Mouse (Mus musculus): ENCODE measurements around the gene Cerk. TPM values are rescaled to one million over a fixed set of nuclear protein-coding genes. Genes with fewer than 3 reads are reported as not detected.
"Not testable (repeated sequence)": the region's sequence is repeated elsewhere in the genome, so short reads cannot be mapped to it uniquely, and the experiment has no call there.

Gene Cerk
- polyA plus RNA-seq, 1 experiment from 2014 or later = 64.4 TPM

GRCm38 (mm10) chr15:86117115-86118100, 68.5 kb downstream of the Cerk start:
- DNase-seq (ENCODE audit: low spot score) = no peak

- no peak for DNase-seq (ENCODE audit: low spot score)
These were observed 69.5 kb downstream of the Cerk start for GRCm38 (mm10) chr15:86116421-86116820.

GRCm38 (mm10) chr15:86113342-86113710, 72.6 kb downstream of the Cerk start:
- DNase-seq (ENCODE audit: low spot score) = peak; percentile 49

GRCm38 (mm10) chr15:86112707-86113341, 73.1 kb downstream of the Cerk start:
- no peak for DNase-seq (ENCODE audit: low spot score)

- DNase-seq (ENCODE audit: low spot score) = peak; percentile 82
These were observed 75.4 kb downstream of the Cerk start for GRCm38 (mm10) chr15:86110361-86111103.

GRCm38 (mm10) chr15:86109650-86110211, 76.2 kb downstream of the Cerk start:
- DNase-seq (ENCODE audit: low spot score) = no peak

- no peak for DNase-seq (ENCODE audit: low spot score)
These were observed 76.7 kb downstream of the Cerk start for GRCm38 (mm10) chr15:86109245-86109644.

GRCm38 (mm10) chr15:86107831-86108471, 78.0 kb downstream of the Cerk start:
- no peak for DNase-seq (ENCODE audit: low spot score)

GRCm38 (mm10) chr15:86105751-86106150, 80.2 kb downstream of the Cerk start:
- no peak for DNase-seq (ENCODE audit: low spot score)

- no peak for DNase-seq (ENCODE audit: low spot score)
These were observed 80.6 kb downstream of the Cerk start for GRCm38 (mm10) chr15:86105345-86105697.

- DNase-seq (ENCODE audit: low spot score) = no peak
These were observed 81.3 kb downstream of the Cerk start for GRCm38 (mm10) chr15:86104401-86105344.

- no peak for DNase-seq (ENCODE audit: low spot score)
These were observed 83.6 kb downstream of the Cerk start for GRCm38 (mm10) chr15:86102308-86102707.

GRCm38 (mm10) chr15:86101585-86101984, 84.4 kb downstream of the Cerk start:
- DNase-seq (ENCODE audit: low spot score) = no peak

- no peak for DNase-seq (ENCODE audit: low spot score)
These were observed 88.1 kb downstream of the Cerk start for GRCm38 (mm10) chr15:86097871-86098270.

GRCm38 (mm10) chr15:86096604-86097020, 89.3 kb downstream of the Cerk start:
- not testable (repeated sequence) for DNase-seq (ENCODE audit: low spot score)

- no peak for DNase-seq (ENCODE audit: low spot score)
These were observed 90.0 kb downstream of the Cerk start for GRCm38 (mm10) chr15:86095722-86096603.

GRCm38 (mm10) chr15:86094324-86095121, 91.4 kb downstream of the Cerk start:
- peak; percentile 59 for DNase-seq (ENCODE audit: low spot score)

- DNase-seq (ENCODE audit: low spot score) = no peak
These were observed 92.7 kb downstream of the Cerk start for GRCm38 (mm10) chr15:86093236-86093635.
